Mouse (Mus musculus) CH12F3 (cell line): Measurements from ENCODE around the gene Gm20896.
"Not testable (repeated sequence)": the region's sequence is repeated elsewhere in the genome, so short reads cannot be mapped to it uniquely, and the experiment has no call there.

Experiments used
- in situ Hi-C: fragments of 300-500 bp; cut with MboI; formaldehyde crosslinking; loops from 2 replicates; pipeline ENCODE4 v1.14.3; 2020; ENCODE audit warnings: low sequenced_read_pairs

The Gm20896 gene

DNA sequence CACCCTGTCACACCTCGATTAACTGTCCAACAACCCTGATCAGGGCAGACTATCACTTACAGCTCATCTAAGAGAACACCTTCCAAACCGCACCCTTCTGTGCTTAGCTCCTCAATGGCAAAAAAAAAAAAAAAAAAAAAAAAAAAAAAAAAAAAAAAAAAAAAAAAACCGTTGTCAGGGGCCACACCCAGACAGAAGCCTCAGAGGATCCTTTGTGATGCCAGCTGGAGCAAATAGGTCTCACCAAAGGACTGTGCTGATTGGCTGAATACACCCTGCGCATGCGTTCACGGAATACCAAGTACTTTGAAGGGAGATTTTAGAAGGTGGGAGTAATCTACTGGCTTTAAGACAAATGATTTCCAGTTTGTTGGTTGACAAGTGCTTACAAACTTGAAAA is at the start of gene Gm20896:
Gm20896 (minus strand) TSS at position 101 of the 400 bp plus-strand sequence.
- in situ Hi-C loops = not testable (repeated sequence)
